Mouse (Mus musculus) hindbrain, embryonic 16.5 days (tissue): ENCODE results near the gene Ubl5. TPM values are rescaled to one million over a fixed set of nuclear protein-coding genes. Genes with fewer than 3 reads are reported as not detected.
A peak's percentile ranks its signal among the peaks of the same experiment; 100 is the strongest.
"Not testable (repeated sequence)": the region's sequence is repeated elsewhere in the genome, so short reads cannot be mapped to it uniquely, and the experiment has no call there.

Experiments used
- ATAC-seq: fragments of 200-750 bp; cut with Nextera tagmentation; 2 replicates; pipeline ENCODE4 v1.8.0; 2017; ENCODE audit warnings: moderate TSS enrichment, moderate library complexity
- H3K27ac ChIP-seq: fragments of 300-500 bp; sonication (generic); 2 replicates; pipeline ENCODE4 v1.5.1; 2014; ENCODE audit warnings: low read depth, mild to moderate bottlenecking, control low read depth, low read length, moderate library complexity
- H3K27me3 ChIP-seq: fragments of 300-500 bp; sonication (generic); replicated peaks from 2 replicates; pipeline ENCODE4 v1.6.1; 2014; ENCODE audit warnings: low read length; ENCODE audit not compliant: control insufficient read depth, insufficient read depth
- H3K36me3 ChIP-seq: fragments of 300-500 bp; sonication (generic); 2 replicates; pipeline ENCODE4 v1.6.1; 2014; ENCODE audit warnings: mild to moderate bottlenecking, low read length, moderate library complexity, mixed read lengths; ENCODE audit not compliant: control insufficient read depth, insufficient read depth
- H3K4me1 ChIP-seq: fragments of 300-500 bp; sonication (generic); 2 replicates; pipeline ENCODE4 v1.6.1; 2014; ENCODE audit warnings: low read depth, low read length; ENCODE audit not compliant: control insufficient read depth, insufficient read depth
- H3K4me2 ChIP-seq: fragments of 300-500 bp; sonication (generic); 2 replicates; pipeline ENCODE4 v1.6.1; 2014; ENCODE audit warnings: mild to moderate bottlenecking, low read length, control low read depth, moderate library complexity
- H3K4me3 ChIP-seq: fragments of 300-500 bp; sonication (generic); 2 replicates; pipeline ENCODE4 v1.5.1; 2014; ENCODE audit warnings: mild to moderate bottlenecking, low read length, control low read depth, moderate library complexity
- H3K9ac ChIP-seq: fragments of 300-500 bp; sonication (generic); 2 replicates; pipeline ENCODE4 v1.6.1; 2014; ENCODE audit warnings: low read depth, mild to moderate bottlenecking, control low read depth, low read length, moderate library complexity
- H3K9me3 ChIP-seq: fragments of 300-500 bp; sonication (generic); 2 replicates; pipeline ENCODE4 v1.6.1; 2014; ENCODE audit warnings: mild to moderate bottlenecking, low read length, moderate library complexity; ENCODE audit not compliant: control insufficient read depth
- WGBS: fragments of 180-500 bp; shearing (Covaris S2); extraction: QIAGEN DNeasy Blood & Tissue Kit; methylation state at CpG from one replicate; pipeline ENCODE4 v1.1.7; 2014; 5-methylcytosine and 5-hydroxymethylcytosine counted together
- polyA plus RNA-seq: library from polyadenylated mRNA; unstranded; fragments of >200 nt; fragmentation: Nextera tagmentation; extraction: Ambion mirVana; gene quantifications from 2 replicates; pipeline ENCODE4 v1.2.1, GENCODE M21; 2015

Gene Ubl5
- polyA plus RNA-seq, 1 experiment from 2014 or later, result 459 TPM

DNA sequence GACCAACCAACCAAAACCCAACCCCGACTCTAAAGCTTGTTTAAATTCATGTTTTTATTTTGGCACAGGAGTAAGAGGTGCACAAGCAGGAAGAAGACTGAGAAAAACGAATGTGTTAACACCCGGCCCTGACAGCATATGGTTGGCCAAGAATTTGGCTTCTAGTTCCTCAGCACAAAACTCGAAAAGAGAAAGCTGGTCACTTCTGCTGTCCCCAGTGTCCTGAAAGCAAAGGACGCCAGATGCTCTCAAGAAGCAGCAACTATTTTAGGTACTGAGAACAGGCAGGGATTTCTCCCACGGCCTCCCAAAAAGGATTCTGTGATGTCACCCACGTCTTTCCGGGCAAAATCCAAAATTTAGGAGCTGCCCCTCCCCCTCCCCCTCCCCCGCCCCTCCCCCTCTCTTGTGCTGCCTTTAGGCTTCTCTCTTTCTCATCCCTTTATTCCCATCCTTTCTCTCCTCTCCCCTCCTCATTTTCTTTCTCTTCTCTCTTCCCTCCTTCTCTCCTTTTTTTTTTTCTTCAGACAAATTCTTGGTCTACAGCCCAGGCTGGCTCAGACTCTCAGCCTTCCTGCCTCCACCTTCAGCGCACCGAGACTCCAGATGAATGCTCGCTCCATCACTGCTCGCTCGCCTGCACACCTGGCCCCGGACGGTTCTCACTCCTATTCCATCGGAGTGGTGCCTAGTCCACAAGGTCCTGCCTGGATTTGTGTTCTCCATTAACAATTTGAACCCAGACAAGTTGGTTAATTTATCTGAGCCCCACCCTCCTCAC, 42.6 kb downstream of the Ubl5 start:
- H3K4me2 ChIP-seq, result no peak overlapping the region
- no peaks in the 10 kb centered on the region for H3K36me3 ChIP-seq
- WGBS, result 52% methylated on average over 17 of the region's 17 CpGs
- no peak overlapping the region for H3K4me3 ChIP-seq
- no peak overlapping the region for H3K27ac ChIP-seq
- H3K27me3 ChIP-seq, result no peaks in the 10 kb centered on the region
- peaks cover 8% of the 10 kb centered on the region for H3K4me1 ChIP-seq
- H3K9ac ChIP-seq, result no peak overlapping the region
- no peak for ATAC-seq
- no peaks in the 10 kb centered on the region for H3K9me3 ChIP-seq

DNA sequence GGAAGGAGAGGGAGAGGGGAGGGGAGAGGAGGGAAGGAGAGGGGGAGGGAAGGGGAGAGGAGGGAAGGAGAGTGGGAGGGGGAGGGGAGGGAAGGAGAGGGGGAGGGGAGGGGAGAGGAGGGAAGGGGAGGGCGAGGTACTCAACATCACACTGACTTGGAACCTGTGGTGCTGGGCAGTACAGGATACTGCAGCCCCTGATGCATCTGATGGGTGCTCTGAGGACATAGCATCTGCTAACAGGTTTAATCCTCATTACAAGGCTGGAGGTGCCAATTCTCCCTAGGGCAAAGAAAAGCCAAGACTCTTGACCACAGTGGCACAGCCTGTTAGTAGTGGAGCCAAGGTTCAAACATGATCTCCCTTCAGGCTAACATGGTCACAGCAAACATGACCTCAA, 46.7 kb downstream of the Ubl5 start:
- Histone ChIP-seq H3K4me3 (no peak overlapping the region), H3K4me2 (no peak overlapping the region), H3K27ac (0 out of 2 replicates have a peak overlapping the region, but pooled peaks have one; percentile 11), H3K36me3 (no peaks in the 10 kb centered on the region), H3K4me1 (peaks cover 10% of the 10 kb centered on the region), H3K9ac (no peak overlapping the region), H3K9me3 (no peaks in the 10 kb centered on the region), H3K27me3 (no peaks in the 10 kb centered on the region)
- no CpG with 5 or more reads among the region's 1 CpGs for WGBS
- ATAC-seq, result 0 out of 2 replicates have a peak, but pooled peaks have one; percentile 7

DNA sequence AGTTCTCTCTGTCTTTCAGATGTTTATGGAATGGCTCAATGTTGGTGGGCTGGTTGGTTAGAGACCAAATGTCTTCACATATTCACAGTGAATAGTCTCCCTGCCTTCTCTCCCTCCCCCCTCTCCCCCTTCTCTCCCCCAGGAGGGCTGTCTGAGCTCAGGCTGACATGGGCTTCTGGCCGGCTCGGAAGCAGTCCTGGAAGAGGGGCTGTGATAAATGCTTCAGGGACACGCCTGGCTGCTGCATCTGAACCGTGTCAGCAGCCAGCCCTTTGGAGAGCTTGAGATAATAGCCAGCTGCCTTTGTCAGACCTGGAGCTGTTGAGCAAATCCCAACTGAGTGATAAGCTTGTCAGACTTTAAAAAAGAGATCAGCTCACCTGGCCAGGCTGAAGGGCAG, 47.2 kb downstream of the Ubl5 start:
- H3K27ac ChIP-seq, result peak overlapping the region; percentile 25; the same call in 1 of the 2 replicates
- H3K27me3 ChIP-seq, result no peaks in the 10 kb centered on the region
- WGBS, result 2% methylated on average over 4 of the region's 4 CpGs
- peak; percentile 62 for ATAC-seq
- no peak overlapping the region for H3K4me2 ChIP-seq
- H3K36me3 ChIP-seq, result no peaks in the 10 kb centered on the region
- H3K9ac ChIP-seq, result no peak overlapping the region
- peaks cover 14% of the 10 kb centered on the region for H3K4me1 ChIP-seq
- H3K9me3 ChIP-seq, result no peaks in the 10 kb centered on the region
- no peak overlapping the region for H3K4me3 ChIP-seq

DNA sequence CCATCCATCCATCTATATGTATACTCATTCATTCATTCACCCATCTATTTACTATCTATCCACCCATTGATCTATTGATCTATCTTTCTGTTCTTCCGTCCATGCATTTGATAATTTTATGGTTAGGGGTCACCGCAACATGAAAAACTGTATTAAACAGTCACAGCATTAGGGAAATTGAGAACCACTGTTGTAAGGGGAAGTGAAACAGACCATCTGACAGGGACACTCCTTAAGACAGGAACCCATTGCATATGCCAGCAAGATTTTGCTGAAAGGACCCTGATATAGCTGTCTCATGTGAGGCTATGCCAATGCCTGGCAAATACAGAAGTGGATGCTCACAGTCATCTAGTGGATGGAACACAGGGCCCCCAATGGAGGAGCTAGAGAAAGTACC, 47.8 kb downstream of the Ubl5 start:
- not testable (repeated sequence) for ATAC-seq

DNA sequence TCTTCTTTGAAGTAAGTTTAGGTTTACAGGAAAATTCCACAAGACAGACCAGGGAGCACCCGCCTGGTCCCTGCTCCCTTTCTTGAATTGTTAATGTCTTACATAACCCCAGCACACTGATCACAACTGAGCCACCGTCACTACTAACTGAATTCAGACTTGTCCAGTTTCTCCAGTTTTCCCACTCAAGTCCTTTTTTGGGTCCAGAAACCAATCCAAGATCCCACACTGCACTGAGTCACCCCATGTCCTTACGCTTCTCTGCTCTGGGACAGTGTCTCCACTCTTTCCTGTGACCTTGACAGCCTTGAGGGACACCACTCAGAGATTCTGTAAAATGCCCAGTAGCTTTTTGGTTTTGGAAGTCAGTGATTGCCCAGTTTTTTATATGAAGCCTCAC, 50.2 kb downstream of the Ubl5 start:
- Histone ChIP-seq H3K9ac (no peak overlapping the region), H3K4me2 (no peak overlapping the region), H3K9me3 (no peaks in the 10 kb centered on the region), H3K4me1 (peaks cover 21% of the 10 kb centered on the region), H3K27ac (no peak overlapping the region), H3K27me3 (no peaks in the 10 kb centered on the region), H3K4me3 (no peak overlapping the region), H3K36me3 (no peaks in the 10 kb centered on the region)
- ATAC-seq, result no peak
- 89% methylated on average over 3 of the region's 3 CpGs for WGBS

More for the DNA sequence above, 47.8 kb downstream of the Ubl5 start:
- not testable (repeated sequence) for H3K4me3 ChIP-seq, H3K27ac ChIP-seq, H3K36me3 ChIP-seq, H3K27me3 ChIP-seq, H3K4me2 ChIP-seq, H3K9me3 ChIP-seq, H3K9ac ChIP-seq
- WGBS, result 78% methylated on average over 2 of the region's 2 CpGs
- peaks cover 19% of the 10 kb centered on the region for H3K4me1 ChIP-seq

DNA sequence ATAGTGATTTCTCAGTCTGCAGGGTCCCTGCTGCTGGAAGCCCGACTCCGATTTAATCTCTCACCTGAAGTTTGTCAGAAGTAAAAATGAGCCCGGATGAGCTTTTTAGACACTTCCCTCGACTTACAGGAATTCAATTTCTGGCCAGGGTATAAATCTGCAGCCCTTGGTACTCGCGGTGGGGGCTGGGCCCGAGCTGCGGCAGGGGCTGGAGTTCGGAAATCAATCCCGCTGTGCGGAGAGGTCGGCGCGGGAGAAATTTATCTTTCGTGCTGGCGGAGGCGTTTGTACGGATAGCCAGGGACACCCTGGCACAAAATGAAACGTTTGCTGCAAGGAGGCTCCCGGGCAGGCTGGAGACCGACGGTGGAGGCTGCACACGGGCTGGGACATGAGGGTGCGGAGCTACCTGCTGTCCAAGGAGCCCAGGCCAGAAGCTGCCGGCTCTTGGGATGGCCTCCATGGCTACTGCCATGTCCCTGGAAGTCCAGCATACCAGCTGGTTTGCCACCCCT, 52.1 kb downstream of the Ubl5 start:
- 3% methylated on average over 25 of the region's 25 CpGs for WGBS
- H3K27ac ChIP-seq, result peak overlapping the region; percentile 9

DNA sequence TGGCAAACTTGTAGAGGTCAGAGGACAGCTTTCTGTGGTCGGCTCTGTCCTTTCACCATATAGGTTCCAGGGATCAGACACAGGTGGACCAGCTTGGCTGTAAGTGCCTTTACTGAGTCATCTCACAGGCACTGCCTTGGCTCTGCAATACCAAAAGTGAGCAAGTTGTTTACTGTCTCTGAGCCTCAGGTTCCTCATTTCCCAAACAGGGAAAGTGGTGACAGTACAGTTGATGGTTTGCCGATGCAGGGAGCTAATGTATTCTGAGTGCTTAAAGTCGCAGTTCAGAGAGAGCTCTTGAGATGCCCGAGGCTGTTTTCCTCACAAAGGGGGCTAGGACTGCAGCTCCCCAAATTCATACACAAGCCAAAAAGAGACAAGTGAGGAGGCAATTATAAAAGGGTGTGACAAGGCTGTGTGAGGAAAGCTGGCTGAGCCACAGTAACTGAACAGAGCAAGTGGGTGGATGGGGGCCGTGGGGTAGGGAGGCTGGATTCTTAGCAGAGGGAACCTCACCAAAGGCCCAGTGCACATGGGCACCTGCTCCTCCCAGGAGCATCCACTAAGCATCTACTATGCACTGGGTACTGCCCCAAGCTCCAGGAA, 53.5 kb downstream of the Ubl5 start:
- Histone ChIP-seq H3K9ac (no peak overlapping the region), H3K27me3 (no peaks in the 10 kb centered on the region), H3K4me2 (no peak overlapping the region), H3K4me1 (peaks cover 13% of the 10 kb centered on the region), H3K36me3 (no peaks in the 10 kb centered on the region), H3K4me3 (no peak overlapping the region), H3K27ac (no peak overlapping the region), H3K9me3 (no peaks in the 10 kb centered on the region)
- 0 out of 2 replicates have a peak, but pooled peaks have one; percentile 21 for ATAC-seq
- WGBS, result 44% methylated on average over 5 of the region's 5 CpGs

More for the DNA sequence above, 52.1 kb downstream of the Ubl5 start:
- Histone ChIP-seq H3K4me3 (peak overlapping the region; percentile 15), H3K4me1 (peaks cover 17% of the 10 kb centered on the region), H3K9ac (peak overlapping the region; percentile 41), H3K9me3 (no peaks in the 10 kb centered on the region), H3K36me3 (no peaks in the 10 kb centered on the region), H3K27me3 (no peaks in the 10 kb centered on the region), H3K4me2 (peak overlapping the region; percentile 49)
- peak; percentile 34 for ATAC-seq
